Mouse (Mus musculus) leukemia stem cell, adult 10-12 weeks (primary cell): ENCODE results near the gene Vmn2r77. TPM values are rescaled to one million over a fixed set of nuclear protein-coding genes. Genes with fewer than 3 reads are reported as not detected.

Experiments
- polyA plus RNA-seq: library from polyadenylated mRNA; stranded (reverse); fragments of >175 nt; gene quantifications from 2 replicates; pipeline ENCODE4 v1.2.3, GENCODE M21; 2012; ENCODE audit warnings: low replicate concordance

Vmn2r77 gene
- polyA plus RNA-seq = not detected in 2 replicates

GRCm38 (mm10) chr7:86794727-86795126 lies at the start of gene Vmn2r77:
Gene Vmn2r77 (plus strand): TSS chr7:86795027.

GRCm38 (mm10) chr7:86775617-86776325 lies 19.1 kb upstream of the Vmn2r77 start, which contains the start of gene Folh1:
Gene Folh1 (minus strand): TSS chr7:86775943.

Other genes with a start within 250 kb of the Vmn2r77 start
- gene Olfr295, start 211.2 kb upstream of the Vmn2r77 start, polyA plus RNA-seq = not detected in 2 replicates
- gene Olfr294, start 178.4 kb upstream of the Vmn2r77 start, polyA plus RNA-seq = not detected in 2 replicates
- not detected in 2 replicates for gene Olfr293, start 146.0 kb upstream of the Vmn2r77 start, polyA plus RNA-seq
- not detected in 2 replicates for gene Olfr292, start 106.7 kb upstream of the Vmn2r77 start, polyA plus RNA-seq
- not detected in 2 replicates for gene Folh1, start 19.1 kb upstream of the Vmn2r77 start, polyA plus RNA-seq
- gene Vmn2r78, start 120.1 kb downstream of the Vmn2r77 start, polyA plus RNA-seq = not detected in 2 replicates
- gene Vmn2r79, start 201.1 kb downstream of the Vmn2r77 start, polyA plus RNA-seq = 0.09 TPM in 1 of 2 replicates, not detected in the other